Mouse (Mus musculus) hindbrain, postnatal 0 days (tissue): ENCODE measurements around the gene Son. TPM values are rescaled to one million over a fixed set of nuclear protein-coding genes. Genes with fewer than 3 reads are reported as not detected.

Experiments used
- ATAC-seq: fragments of 200-750 bp; cut with Nextera tagmentation; 2 replicates; pipeline ENCODE4 v1.8.0; 2017; ENCODE audit warnings: mild to moderate bottlenecking, moderate TSS enrichment, moderate library complexity
- DNase-seq: peaks from one replicate; pipeline ENCODE4 v3.0.0-alpha.2; 2015; ENCODE audit warnings: low spot score
- H3K27ac ChIP-seq: fragments of 300-500 bp; sonication (generic); 2 replicates; pipeline ENCODE4 v1.5.1; 2014; ENCODE audit warnings: mild to moderate bottlenecking
- H3K27me3 ChIP-seq: fragments of 300-500 bp; sonication (generic); 2 replicates; pipeline ENCODE4 v1.6.1; 2014; ENCODE audit warnings: low read length, mixed read lengths; ENCODE audit not compliant: insufficient read depth
- H3K36me3 ChIP-seq: fragments of 300-500 bp; sonication (generic); 2 replicates; pipeline ENCODE4 v1.6.1; 2014; ENCODE audit warnings: low read length, mixed read lengths; ENCODE audit not compliant: insufficient read depth
- H3K4me1 ChIP-seq: fragments of 300-500 bp; sonication (generic); 2 replicates; pipeline ENCODE4 v1.6.1; 2014; ENCODE audit warnings: antibody characterized with exemption, low read length, mixed read lengths; ENCODE audit not compliant: insufficient read depth
- H3K4me2 ChIP-seq: fragments of 300-500 bp; sonication (generic); 2 replicates; pipeline ENCODE4 v1.6.1; 2014; ENCODE audit warnings: low read depth, mild to moderate bottlenecking, low read length, moderate library complexity, mixed read lengths
- H3K4me3 ChIP-seq: fragments of 300-500 bp; sonication (generic); 2 replicates; pipeline ENCODE4 v1.5.1; 2014; ENCODE audit warnings: low read length
- H3K9ac ChIP-seq: fragments of 300-500 bp; sonication (generic); replicated peaks from 2 replicates; pipeline ENCODE4 v1.6.1; 2014; ENCODE audit warnings: mild to moderate bottlenecking, low read length, moderate library complexity, mixed read lengths
- H3K9me3 ChIP-seq: fragments of 300-500 bp; sonication (generic); 2 replicates; pipeline ENCODE4 v1.6.1; 2016; ENCODE audit warnings: low read length, mixed read lengths
- CTCF ChIP-seq: IDR thresholded peaks from 2 replicates; pipeline ENCODE4 v1.5.1; 2016; ENCODE audit warnings: antibody characterized with exemption, control low read depth, low read depth
- WGBS: fragments of 180-500 bp; shearing (Covaris S2); extraction: QIAGEN DNeasy Blood & Tissue Kit; methylation state at CpG from one replicate; pipeline ENCODE4 v1.1.7; 2014; 5-methylcytosine and 5-hydroxymethylcytosine counted together
- polyA plus RNA-seq: library from polyadenylated mRNA; unstranded; fragments of >200 nt; fragmentation: Nextera tagmentation; extraction: Ambion mirVana; gene quantifications from 2 replicates; pipeline ENCODE4 v1.2.1, GENCODE M21; 2015
- total RNA-seq: library from RNA; depleted of rRNA; stranded (reverse); fragments of >200 nt; gene quantifications from 2 replicates; pipeline ENCODE4 v1.2.3, GENCODE M21; 2014

Son gene
- total and polyA plus RNA-seq, 2 experiments from 2014 or later: 95.3 to 246 TPM

- no peaks in the 10 kb centered on the region for H3K9me3 ChIP-seq
- no peak overlapping the region for H3K27ac ChIP-seq
- no peak for DNase-seq
- TF ChIP-seq CTCF: no peak
- ATAC-seq: peak; percentile 66
- WGBS: 99% methylated on average over 17 of the region's 17 CpGs
- H3K9ac ChIP-seq: no peak overlapping the region
- peaks cover 64% of the 10 kb centered on the region for H3K36me3 ChIP-seq
- H3K4me1 ChIP-seq: no peaks in the 10 kb centered on the region
- no peak overlapping the region for H3K4me3 ChIP-seq
- no peaks in the 10 kb centered on the region for H3K27me3 ChIP-seq
- H3K4me2 ChIP-seq: no peak overlapping the region
Observed at GRCm38 (mm10) chr16:91657285-91657684, 10.0 kb downstream of the Son start.

DNA sequence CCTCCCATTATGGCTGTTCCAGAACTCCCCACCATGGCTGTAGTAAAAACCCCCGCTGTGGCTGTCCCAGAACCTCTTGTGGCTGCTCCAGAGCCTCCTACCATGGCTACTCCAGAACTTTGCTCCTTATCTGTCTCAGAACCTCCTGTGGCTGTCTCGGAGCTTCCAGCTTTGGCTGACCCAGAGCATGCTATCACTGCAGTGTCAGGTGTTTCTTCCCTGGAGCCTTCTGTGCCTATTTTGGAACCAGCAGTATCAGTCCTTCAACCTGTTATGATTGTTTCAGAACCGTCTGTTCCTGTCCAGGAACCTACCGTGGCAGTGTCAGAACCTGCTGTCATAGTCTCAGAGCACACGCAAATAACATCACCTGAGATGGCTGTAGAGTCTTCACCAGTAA lies 11.2 kb downstream of the Son start:
- Histone ChIP-seq H3K4me1 (no peaks in the 10 kb centered on the region), H3K9ac (no peak overlapping the region), H3K4me3 (no peak overlapping the region), H3K27ac (no peak overlapping the region), H3K4me2 (no peak overlapping the region), H3K9me3 (no peaks in the 10 kb centered on the region), H3K36me3 (peaks cover 67% of the 10 kb centered on the region), H3K27me3 (no peaks in the 10 kb centered on the region)
- WGBS: 93% methylated on average over 5 of the region's 5 CpGs
- no peak for DNase-seq
- ATAC-seq: no peak
- no peak for TF ChIP-seq CTCF

DNA sequence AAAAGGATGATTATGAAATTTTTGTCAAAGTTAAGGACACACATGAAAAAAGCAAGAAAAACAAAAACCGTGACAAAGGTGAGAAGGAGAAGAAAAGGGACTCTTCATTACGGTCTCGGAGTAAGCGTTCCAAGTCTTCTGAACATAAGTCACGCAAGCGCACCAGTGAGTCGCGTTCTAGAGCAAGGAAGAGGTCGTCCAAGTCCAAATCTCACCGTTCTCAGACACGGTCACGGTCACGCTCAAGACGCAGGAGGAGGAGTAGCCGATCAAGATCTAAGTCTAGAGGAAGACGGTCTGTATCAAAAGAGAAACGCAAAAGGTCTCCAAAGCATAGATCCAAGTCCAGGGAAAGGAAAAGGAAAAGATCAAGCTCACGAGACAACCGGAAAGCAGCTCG lies 12.5 kb downstream of the Son start:
- H3K36me3 ChIP-seq: peaks cover 72% of the 10 kb centered on the region
- H3K4me2 ChIP-seq: no peak overlapping the region
- no peaks in the 10 kb centered on the region for H3K4me1 ChIP-seq
- no peak overlapping the region for H3K4me3 ChIP-seq
- H3K27me3 ChIP-seq: no peaks in the 10 kb centered on the region
- no peak overlapping the region for H3K9ac ChIP-seq
- H3K9me3 ChIP-seq: no peaks in the 10 kb centered on the region
- no peak for TF ChIP-seq CTCF
- ATAC-seq (no peak), DNase-seq (no peak)
- H3K27ac ChIP-seq: no peak overlapping the region
- WGBS: 97% methylated on average over 20 of the region's 20 CpGs

GRCm38 (mm10) chr16:91661397-91661796 lies 14.1 kb downstream of the Son start:
- Histone ChIP-seq H3K4me3 (no peak overlapping the region), H3K4me2 (no peak overlapping the region), H3K9ac (no peak overlapping the region), H3K36me3 (peaks cover 72% of the 10 kb centered on the region), H3K9me3 (no peaks in the 10 kb centered on the region), H3K27ac (no peak overlapping the region), H3K27me3 (no peaks in the 10 kb centered on the region), H3K4me1 (no peaks in the 10 kb centered on the region)
- DNase-seq: no peak
- ATAC-seq: no peak
- 67% methylated on average over 1 of the region's 1 CpGs for WGBS
- no peak for TF ChIP-seq CTCF

- ATAC-seq (no peak), DNase-seq (no peak)
- Histone ChIP-seq H3K4me2 (no peak overlapping the region), H3K36me3 (peaks cover 68% of the 10 kb centered on the region), H3K27ac (no peak overlapping the region), H3K4me3 (no peak overlapping the region), H3K4me1 (no peaks in the 10 kb centered on the region), H3K9ac (no peak overlapping the region), H3K9me3 (no peaks in the 10 kb centered on the region), H3K27me3 (no peaks in the 10 kb centered on the region)
- WGBS: 92% methylated on average over 16 of the region's 16 CpGs
- no peak for TF ChIP-seq CTCF
Observed at GRCm38 (mm10) chr16:91662336-91662735, 15.0 kb downstream of the Son start.

DNA sequence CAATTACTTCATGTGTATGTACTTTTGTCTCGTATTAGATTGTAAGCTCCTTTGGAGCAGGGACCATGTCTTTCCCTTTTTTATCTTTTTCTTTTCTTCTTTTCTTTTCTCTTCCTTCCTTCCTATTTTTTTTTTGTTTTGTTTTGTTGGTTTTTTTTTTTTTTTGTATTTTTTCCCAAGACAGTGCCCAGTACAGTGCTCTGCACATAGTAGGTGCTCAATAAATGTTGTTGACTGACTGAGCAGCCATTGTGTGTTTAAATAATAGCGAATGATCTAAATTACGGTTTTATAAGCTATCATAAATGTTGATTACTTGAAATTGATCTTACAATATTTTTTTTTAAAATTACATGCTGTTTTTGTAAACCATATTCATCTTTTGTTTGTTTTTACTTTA lies 16.5 kb downstream of the Son start:
- H3K4me2 ChIP-seq: no peak overlapping the region
- no peak overlapping the region for H3K27ac ChIP-seq
- H3K4me1 ChIP-seq: no peaks in the 10 kb centered on the region
- H3K9me3 ChIP-seq: no peaks in the 10 kb centered on the region
- H3K4me3 ChIP-seq: no peak overlapping the region
- WGBS: 96% methylated on average over 3 of the region's 3 CpGs
- peaks cover 53% of the 10 kb centered on the region for H3K36me3 ChIP-seq
- no peak overlapping the region for H3K9ac ChIP-seq
- ATAC-seq (no peak), DNase-seq (no peak)
- TF ChIP-seq CTCF: no peak
- no peaks in the 10 kb centered on the region for H3K27me3 ChIP-seq

DNA sequence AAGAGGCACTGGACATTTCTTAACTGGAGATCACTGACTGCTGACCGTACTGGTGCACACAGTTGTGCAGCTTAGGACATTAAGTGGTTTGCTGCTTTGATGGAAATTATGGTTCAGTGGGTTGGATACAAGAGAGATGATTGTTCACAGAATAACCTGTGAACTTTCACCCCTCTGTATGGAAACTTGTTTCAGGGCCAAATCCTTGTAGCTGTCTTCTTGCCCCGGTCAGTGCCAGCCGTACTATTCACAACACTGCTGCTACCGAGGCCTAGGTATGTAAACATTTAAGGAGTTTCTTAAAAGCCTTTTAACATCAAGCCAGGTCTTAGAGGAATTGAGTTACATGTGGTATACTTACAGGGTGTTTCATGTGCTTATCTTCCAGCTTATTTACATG lies 27.2 kb downstream of the Son start:
- WGBS: 86% methylated on average over 4 of the region's 4 CpGs

More for the DNA sequence above, 27.2 kb downstream of the Son start:
- no peak for ATAC-seq
- no peak for TF ChIP-seq CTCF
- H3K4me2 ChIP-seq: no peak overlapping the region
- DNase-seq: no peak
- H3K27ac ChIP-seq: no peak overlapping the region
- no peaks in the 10 kb centered on the region for H3K4me1 ChIP-seq
- no peaks in the 10 kb centered on the region for H3K9me3 ChIP-seq
- H3K9ac ChIP-seq: no peak overlapping the region
- no peaks in the 10 kb centered on the region for H3K27me3 ChIP-seq
- peaks cover 62% of the 10 kb centered on the region for H3K36me3 ChIP-seq
- H3K4me3 ChIP-seq: no peak overlapping the region
